Mouse (Mus musculus): ENCODE measurements around the gene Ghrh. TPM values are rescaled to one million over a fixed set of nuclear protein-coding genes. Genes with fewer than 3 reads are reported as not detected.

Ghrh gene
- polyA plus RNA-seq, 1 experiment from 2014 or later, result not detected

DNA sequence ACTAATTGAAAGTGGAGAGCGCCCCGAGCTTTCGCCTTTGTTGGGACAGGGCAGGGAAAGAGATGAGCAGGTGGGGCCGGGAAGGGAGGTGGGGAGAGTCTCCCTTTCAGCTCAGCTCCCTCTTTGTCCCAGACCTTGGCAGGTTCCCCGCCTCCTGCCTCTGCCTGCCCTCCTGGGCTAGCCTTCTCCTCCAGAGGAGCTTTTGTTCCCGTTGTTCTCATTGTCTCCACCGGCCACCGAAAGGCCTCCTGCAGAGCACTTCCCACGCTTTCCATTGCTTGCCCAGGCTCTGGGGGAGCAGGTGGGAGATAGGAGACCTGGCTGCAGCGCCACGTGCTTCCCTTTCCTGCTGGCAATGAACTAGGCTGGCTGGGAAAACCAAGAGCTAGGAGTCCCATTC is 18.7 kb downstream of the Ghrh start:
- H3K36me3 ChIP-seq (ENCODE audit: insufficient read depth, low read length), result peaks cover 30% of the 10 kb centered on the region
- WGBS, result 42% methylated on average over 11 of the region's 11 CpGs
- H3K4me1 ChIP-seq (ENCODE audit: insufficient read depth, low read length), result no peaks in the 10 kb centered on the region
- H3K9me3 ChIP-seq (ENCODE audit: low read length), result no peaks in the 10 kb centered on the region
- H3K4me2 ChIP-seq (replicated peaks; ENCODE audit: low read depth, low read length), result no peak overlapping the region
- no peak for ATAC-seq (ENCODE audit: low FRiP score, low TSS enrichment)
- no peaks in the 10 kb centered on the region for H3K27me3 ChIP-seq (ENCODE audit: insufficient read depth, low read length)
- H3K9ac ChIP-seq (replicated peaks; ENCODE audit: low read length), result no peak overlapping the region
- no peak overlapping the region for H3K27ac ChIP-seq (ENCODE audit: low read length)
- H3K4me3 ChIP-seq (ENCODE audit: low read length), result no peak overlapping the region

DNA sequence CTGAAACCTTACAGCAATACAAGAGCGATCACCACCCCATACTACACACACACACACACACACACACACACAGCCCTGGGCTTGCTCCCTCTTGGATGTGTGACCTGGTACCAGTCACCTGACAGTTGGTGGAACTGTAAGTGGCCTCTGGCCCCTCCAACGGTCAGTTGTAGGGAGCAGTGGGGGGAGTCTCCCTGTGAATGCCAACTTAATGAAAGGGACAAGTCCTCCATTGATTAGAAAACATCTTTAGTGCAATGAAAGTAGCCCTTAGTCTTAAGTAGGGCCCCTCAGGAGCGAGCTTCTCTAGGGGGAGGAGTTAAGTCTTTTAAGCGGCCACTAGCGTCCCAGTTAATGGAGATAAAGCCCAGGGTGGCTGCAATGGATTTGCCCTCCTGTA is 19.2 kb downstream of the Ghrh start:
- no peaks in the 10 kb centered on the region for H3K9me3 ChIP-seq (ENCODE audit: low read length)
- H3K4me3 ChIP-seq (ENCODE audit: low read length), result no peak overlapping the region
- no peaks in the 10 kb centered on the region for H3K4me1 ChIP-seq (ENCODE audit: insufficient read depth, low read length)
- 41% methylated on average over 5 of the region's 5 CpGs for WGBS
- H3K9ac ChIP-seq (replicated peaks; ENCODE audit: low read length), result no peak overlapping the region
- no peak overlapping the region for H3K4me2 ChIP-seq (replicated peaks; ENCODE audit: low read depth, low read length)
- H3K27ac ChIP-seq (ENCODE audit: low read length), result no peak overlapping the region
- peaks cover 35% of the 10 kb centered on the region for H3K36me3 ChIP-seq (ENCODE audit: insufficient read depth, low read length)
- 0 out of 2 replicates have a peak, but pooled peaks have one; percentile 54 for ATAC-seq (ENCODE audit: low FRiP score, low TSS enrichment)
- H3K27me3 ChIP-seq (ENCODE audit: insufficient read depth, low read length), result no peaks in the 10 kb centered on the region

DNA sequence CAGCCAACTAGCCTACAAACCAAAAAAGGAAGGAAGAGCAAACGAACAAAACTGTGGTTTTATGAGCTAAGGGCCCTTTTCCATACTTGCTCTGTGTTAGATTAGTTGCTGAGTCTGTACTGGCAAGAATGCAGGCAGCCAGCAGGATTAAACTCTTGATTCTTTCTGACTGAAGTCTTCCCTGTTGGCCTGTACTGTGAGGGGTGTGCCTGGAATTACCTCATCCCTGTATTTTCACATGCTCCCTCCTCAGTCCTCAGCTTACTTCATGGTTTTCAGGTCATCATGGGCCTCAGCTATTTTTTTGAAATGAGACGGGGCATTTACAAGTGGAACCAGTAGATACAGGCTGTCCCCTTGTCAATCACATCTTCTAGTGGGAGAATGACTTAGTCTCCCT is 22.1 kb downstream of the Ghrh start:
- Histone ChIP-seq H3K9ac (replicated peaks; ENCODE audit: low read length) (no peak overlapping the region), H3K27ac (ENCODE audit: low read length) (no peak overlapping the region), H3K36me3 (ENCODE audit: insufficient read depth, low read length) (peaks cover 57% of the 10 kb centered on the region), H3K4me1 (ENCODE audit: insufficient read depth, low read length) (no peaks in the 10 kb centered on the region), H3K27me3 (ENCODE audit: insufficient read depth, low read length) (no peaks in the 10 kb centered on the region), H3K4me2 (replicated peaks; ENCODE audit: low read depth, low read length) (no peak overlapping the region), H3K4me3 (ENCODE audit: low read length) (no peak overlapping the region), H3K9me3 (ENCODE audit: low read length) (no peaks in the 10 kb centered on the region)
- ATAC-seq (ENCODE audit: low FRiP score, low TSS enrichment), result no peak
- WGBS, result 89% methylated on average over 2 of the region's 2 CpGs

GRCm38 (mm10) chr2:157322029-157322766 is 25.1 kb downstream of the Ghrh start:
- no peak for ATAC-seq (ENCODE audit: low FRiP score, low TSS enrichment)
- no peak overlapping the region for H3K9ac ChIP-seq (replicated peaks; ENCODE audit: low read length)
- H3K27me3 ChIP-seq (ENCODE audit: insufficient read depth, low read length), result no peaks in the 10 kb centered on the region
- H3K36me3 ChIP-seq (ENCODE audit: insufficient read depth, low read length), result peaks cover 77% of the 10 kb centered on the region
- H3K27ac ChIP-seq (ENCODE audit: low read length), result no peak overlapping the region
- H3K4me1 ChIP-seq (ENCODE audit: insufficient read depth, low read length), result no peaks in the 10 kb centered on the region
- no peaks in the 10 kb centered on the region for H3K9me3 ChIP-seq (ENCODE audit: low read length)
- no peak overlapping the region for H3K4me3 ChIP-seq (ENCODE audit: low read length)
- no peak overlapping the region for H3K4me2 ChIP-seq (replicated peaks; ENCODE audit: low read depth, low read length)
- 90% methylated on average over 5 of the region's 5 CpGs for WGBS

DNA sequence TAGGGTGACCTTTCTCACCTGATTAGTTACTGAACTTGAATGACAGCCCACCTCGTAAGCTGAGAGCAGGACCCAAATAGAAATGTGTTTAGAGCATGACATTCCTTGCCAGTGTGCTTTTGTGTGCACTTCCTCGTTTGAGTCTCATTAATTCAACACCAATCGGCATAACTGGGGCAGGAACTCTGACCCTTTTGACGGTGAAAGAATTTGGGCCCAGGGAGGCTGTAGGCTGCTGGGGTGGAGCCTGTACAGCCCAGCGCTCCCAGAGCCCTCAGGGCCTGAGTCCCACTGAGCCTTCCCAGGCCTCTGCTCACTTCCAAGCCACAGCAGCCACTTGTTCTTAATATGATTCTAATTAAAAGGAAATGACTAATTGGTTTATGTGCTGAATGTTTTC is 26.4 kb downstream of the Ghrh start:
- WGBS, result 47% methylated on average over 5 of the region's 5 CpGs
- no peak overlapping the region for H3K9ac ChIP-seq (replicated peaks; ENCODE audit: low read length)
- 0 out of 2 replicates have a peak, but pooled peaks have one; percentile 61 for ATAC-seq (ENCODE audit: low FRiP score, low TSS enrichment)
- H3K9me3 ChIP-seq (ENCODE audit: low read length), result no peaks in the 10 kb centered on the region
- H3K36me3 ChIP-seq (ENCODE audit: insufficient read depth, low read length), result peaks cover 78% of the 10 kb centered on the region
- H3K27me3 ChIP-seq (ENCODE audit: insufficient read depth, low read length), result no peaks in the 10 kb centered on the region
- H3K4me2 ChIP-seq (replicated peaks; ENCODE audit: low read depth, low read length), result no peak overlapping the region
- H3K4me3 ChIP-seq (ENCODE audit: low read length), result no peak overlapping the region
- H3K4me1 ChIP-seq (ENCODE audit: insufficient read depth, low read length), result no peaks in the 10 kb centered on the region
- H3K27ac ChIP-seq (ENCODE audit: low read length), result peak overlapping the region; percentile 59; the same call in 1 of the 2 replicates

GRCm38 (mm10) chr2:157320135-157320534 is 27.2 kb downstream of the Ghrh start:
- Histone ChIP-seq H3K9ac (replicated peaks; ENCODE audit: low read length) (no peak overlapping the region), H3K4me3 (ENCODE audit: low read length) (no peak overlapping the region), H3K27ac (ENCODE audit: low read length) (peak overlapping the region; percentile 59; the same call in 1 of the 2 replicates), H3K4me1 (ENCODE audit: insufficient read depth, low read length) (no peaks in the 10 kb centered on the region), H3K9me3 (ENCODE audit: low read length) (no peaks in the 10 kb centered on the region), H3K36me3 (ENCODE audit: insufficient read depth, low read length) (peaks cover 81% of the 10 kb centered on the region), H3K27me3 (ENCODE audit: insufficient read depth, low read length) (no peaks in the 10 kb centered on the region), H3K4me2 (replicated peaks; ENCODE audit: low read depth, low read length) (no peak overlapping the region)
- ATAC-seq (ENCODE audit: low FRiP score, low TSS enrichment), result no peak
- 65% methylated on average over 8 of the region's 8 CpGs for WGBS

- Histone ChIP-seq H3K36me3 (ENCODE audit: insufficient read depth, low read length) (peaks cover 88% of the 10 kb centered on the region), H3K4me2 (replicated peaks; ENCODE audit: low read depth, low read length) (no peak overlapping the region), H3K4me1 (ENCODE audit: insufficient read depth, low read length) (0 out of 2 replicates have a peak, but pooled peaks cover 6% of the 10 kb centered on the region), H3K4me3 (ENCODE audit: low read length) (no peak overlapping the region), H3K9ac (replicated peaks; ENCODE audit: low read length) (no peak overlapping the region), H3K27ac (ENCODE audit: low read length) (no peak overlapping the region), H3K27me3 (ENCODE audit: insufficient read depth, low read length) (no peaks in the 10 kb centered on the region), H3K9me3 (ENCODE audit: low read length) (no peaks in the 10 kb centered on the region)
- ATAC-seq (ENCODE audit: low FRiP score, low TSS enrichment), result no peak
- WGBS, result 87% methylated on average over 6 of the region's 6 CpGs
Measured at GRCm38 (mm10) chr2:157317220-157317619, 30.1 kb downstream of the Ghrh start.

GRCm38 (mm10) chr2:157316358-157316933 is 30.9 kb downstream of the Ghrh start:
- H3K4me1 ChIP-seq (ENCODE audit: insufficient read depth, low read length), result 0 out of 2 replicates have a peak, but pooled peaks cover 6% of the 10 kb centered on the region
- H3K36me3 ChIP-seq (ENCODE audit: insufficient read depth, low read length), result peaks cover 87% of the 10 kb centered on the region
- no peak overlapping the region for H3K27ac ChIP-seq (ENCODE audit: low read length)
- H3K9ac ChIP-seq (replicated peaks; ENCODE audit: low read length), result no peak overlapping the region
- 84% methylated on average over 14 of the region's 14 CpGs for WGBS
- H3K9me3 ChIP-seq (ENCODE audit: low read length), result no peaks in the 10 kb centered on the region
- ATAC-seq (ENCODE audit: low FRiP score, low TSS enrichment), result no peak
- H3K4me3 ChIP-seq (ENCODE audit: low read length), result no peak overlapping the region
- no peak overlapping the region for H3K4me2 ChIP-seq (replicated peaks; ENCODE audit: low read depth, low read length)
- no peaks in the 10 kb centered on the region for H3K27me3 ChIP-seq (ENCODE audit: insufficient read depth, low read length)

GRCm38 (mm10) chr2:157315486-157315885 is 31.8 kb downstream of the Ghrh start:
- H3K27me3 ChIP-seq (ENCODE audit: insufficient read depth, low read length), result no peaks in the 10 kb centered on the region
- H3K27ac ChIP-seq (ENCODE audit: low read length), result no peak overlapping the region
- ATAC-seq (ENCODE audit: low FRiP score, low TSS enrichment), result no peak

GRCm38 (mm10) chr2:157314310-157314709 is 33.0 kb downstream of the Ghrh start:
- WGBS, result 43% methylated on average over 7 of the region's 7 CpGs
- Histone ChIP-seq H3K27me3 (ENCODE audit: insufficient read depth, low read length) (no peaks in the 10 kb centered on the region), H3K9me3 (ENCODE audit: low read length) (no peaks in the 10 kb centered on the region), H3K9ac (replicated peaks; ENCODE audit: low read length) (no peak overlapping the region), H3K4me1 (ENCODE audit: insufficient read depth, low read length) (0 out of 2 replicates have a peak, but pooled peaks cover 6% of the 10 kb centered on the region), H3K4me2 (replicated peaks; ENCODE audit: low read depth, low read length) (no peak overlapping the region), H3K27ac (ENCODE audit: low read length) (peak overlapping the region; percentile 38; the same call in 1 of the 2 replicates), H3K4me3 (ENCODE audit: low read length) (no peak overlapping the region), H3K36me3 (ENCODE audit: insufficient read depth, low read length) (peaks cover 88% of the 10 kb centered on the region)
- ATAC-seq (ENCODE audit: low FRiP score, low TSS enrichment), result no peak

More at GRCm38 (mm10) chr2:157315486-157315885, 31.8 kb downstream of the Ghrh start:
- 87% methylated on average over 6 of the region's 6 CpGs for WGBS
- H3K36me3 ChIP-seq (ENCODE audit: insufficient read depth, low read length), result peaks cover 87% of the 10 kb centered on the region
- no peak overlapping the region for H3K4me2 ChIP-seq (replicated peaks; ENCODE audit: low read depth, low read length)
- 0 out of 2 replicates have a peak, but pooled peaks cover 6% of the 10 kb centered on the region for H3K4me1 ChIP-seq (ENCODE audit: insufficient read depth, low read length)
- no peak overlapping the region for H3K9ac ChIP-seq (replicated peaks; ENCODE audit: low read length)
- H3K4me3 ChIP-seq (ENCODE audit: low read length), result no peak overlapping the region
- no peaks in the 10 kb centered on the region for H3K9me3 ChIP-seq (ENCODE audit: low read length)

Measured in kidney, embryonic 16.5 days (tissue).